Mouse (Mus musculus) heart, adult 2 months (tissue): ENCODE data around the gene Mogs. TPM values are rescaled to one million over a fixed set of nuclear protein-coding genes. Genes with fewer than 3 reads are reported as not detected.

ENCODE experiments used
- DNase-seq, 2 experiments: peaks; one replicate each; pipeline ENCODE4 v3.0.0; 2021
- H3K27ac ChIP-seq: fragments of 200-600 bp; 2 replicates; pipeline ENCODE4 v1.8.1; 2022
- H3K27me3 ChIP-seq: fragments of 200-500 bp; 2 replicates; pipeline ENCODE4 v1.6.1; 2012; ENCODE audit warnings: mild to moderate bottlenecking, low read length, inconsistent platforms, mixed read lengths; ENCODE audit not compliant: control insufficient read depth, insufficient read depth
- H3K36me3 ChIP-seq: fragments of 200-500 bp; 2 replicates; pipeline ENCODE4 v1.6.1; 2012; ENCODE audit warnings: low read length, inconsistent platforms; ENCODE audit not compliant: control insufficient read depth, insufficient read depth
- H3K4me1 ChIP-seq: fragments of 200-500 bp; 2 replicates; pipeline ENCODE4 v1.6.1; 2011; ENCODE audit warnings: low read length; ENCODE audit not compliant: control insufficient read depth, insufficient read depth
- H3K4me3 ChIP-seq: fragments of 200-600 bp; 2 replicates; pipeline ENCODE4 v1.8.1; 2022
- H3K79me2 ChIP-seq: fragments of 200-500 bp; replicated peaks from 2 replicates; pipeline ENCODE4 v1.6.1; 2012; ENCODE audit warnings: mild to moderate bottlenecking, inconsistent platforms, low read length, moderate library complexity, mixed read lengths; ENCODE audit not compliant: control insufficient read depth, insufficient read depth
- H3K9ac ChIP-seq: fragments of 200-500 bp; 2 replicates; pipeline ENCODE4 v1.6.1; 2012; ENCODE audit warnings: low read depth, mild to moderate bottlenecking, control low read depth, inconsistent platforms, low read length, mixed read lengths
- CTCF ChIP-seq: fragments of 200-600 bp; IDR thresholded peaks from 2 replicates; pipeline ENCODE4 v1.8.1; 2022; ENCODE audit warnings: antibody characterized with exemption, mild to moderate bottlenecking, moderate library complexity
- EP300 ChIP-seq: fragments of 200-500 bp; IDR thresholded peaks from 2 replicates; pipeline ENCODE4 v1.6.1; 2011; ENCODE audit warnings: low read depth, low read length, control low read depth; ENCODE audit not compliant: insufficient read depth
- POLR2A ChIP-seq: fragments of 200-500 bp; IDR thresholded peaks from 2 replicates; pipeline ENCODE4 v1.6.1; 2011; ENCODE audit warnings: mild to moderate bottlenecking, low read depth, low read length, control low read depth; ENCODE audit not compliant: insufficient read depth
- WGBS: fragments of 180-500 bp; shearing (Covaris S2); methylation state at CpG from one replicate; pipeline ENCODE4 v1.1.7; 2018; 5-methylcytosine and 5-hydroxymethylcytosine counted together
- intact Hi-C: fragments of 180-260 bp; cut with DNase I; formaldehyde crosslinking; loops from one replicate; pipeline ENCODE4 v1.15.1; 2025
- polyA plus RNA-seq: library from polyadenylated mRNA; depleted of rRNA; stranded (reverse); fragments of >200 nt; gene quantifications from 2 replicates; pipeline ENCODE4 v1.2.3, GENCODE M21; 2012
- total RNA-seq, 2 experiments: library from RNA; stranded (reverse); gene quantifications; 2 replicates each; pipeline ENCODE4 v1.2.3; 2021

Gene Mogs
- total and polyA plus RNA-seq, 3 experiments = 7.2 to 13.9 (median 9.9) TPM

DNA sequence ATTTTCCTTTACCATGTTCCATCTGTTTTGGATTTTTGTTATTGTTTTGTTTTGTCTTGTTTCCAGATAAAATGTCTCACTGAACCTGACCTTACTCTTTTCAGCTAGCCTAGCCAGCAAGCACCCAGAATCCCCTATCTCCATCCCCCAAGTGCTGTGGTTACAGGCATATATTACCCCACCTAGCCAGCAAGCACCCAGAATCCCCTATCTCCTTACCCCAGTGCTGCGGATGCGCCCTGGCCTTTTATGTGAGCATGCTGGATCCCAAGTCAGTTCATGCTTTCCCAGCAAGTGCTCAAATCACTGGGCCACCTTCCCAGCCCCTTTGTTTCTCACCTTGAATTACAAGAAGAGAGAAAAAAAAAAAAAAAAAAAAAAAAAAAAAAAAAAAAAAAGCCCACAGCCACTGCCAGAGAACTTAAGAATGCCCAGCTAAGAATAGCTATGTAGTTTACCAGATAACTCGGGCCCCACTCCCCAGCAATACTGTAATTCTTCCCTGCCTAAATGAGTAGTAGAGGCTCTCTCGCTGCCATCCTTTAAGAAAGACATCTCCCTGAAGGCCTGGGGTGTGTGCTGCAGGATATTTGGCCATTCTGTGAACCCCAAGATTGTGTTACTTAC is 3.7 kb upstream of the Mogs start:
- Histone ChIP-seq H3K4me1 (peaks cover 5% of the 10 kb centered on the region), H3K79me2 (no peaks in the 10 kb centered on the region; the same call in 1 of the 2 replicates), H3K36me3 (no peaks in the 10 kb centered on the region), H3K9ac (no peak overlapping the region), H3K27ac (no peak overlapping the region), H3K27me3 (no peaks in the 10 kb centered on the region), H3K4me3 (no peak overlapping the region)
- intact Hi-C loops = no loop called here
- no peak for TF ChIP-seq EP300
- TF ChIP-seq CTCF = no peak
- TF ChIP-seq POLR2A = no peak
- no peak for DNase-seq
- WGBS = 73% methylated on average over 4 of the region's 4 CpGs

DNA sequence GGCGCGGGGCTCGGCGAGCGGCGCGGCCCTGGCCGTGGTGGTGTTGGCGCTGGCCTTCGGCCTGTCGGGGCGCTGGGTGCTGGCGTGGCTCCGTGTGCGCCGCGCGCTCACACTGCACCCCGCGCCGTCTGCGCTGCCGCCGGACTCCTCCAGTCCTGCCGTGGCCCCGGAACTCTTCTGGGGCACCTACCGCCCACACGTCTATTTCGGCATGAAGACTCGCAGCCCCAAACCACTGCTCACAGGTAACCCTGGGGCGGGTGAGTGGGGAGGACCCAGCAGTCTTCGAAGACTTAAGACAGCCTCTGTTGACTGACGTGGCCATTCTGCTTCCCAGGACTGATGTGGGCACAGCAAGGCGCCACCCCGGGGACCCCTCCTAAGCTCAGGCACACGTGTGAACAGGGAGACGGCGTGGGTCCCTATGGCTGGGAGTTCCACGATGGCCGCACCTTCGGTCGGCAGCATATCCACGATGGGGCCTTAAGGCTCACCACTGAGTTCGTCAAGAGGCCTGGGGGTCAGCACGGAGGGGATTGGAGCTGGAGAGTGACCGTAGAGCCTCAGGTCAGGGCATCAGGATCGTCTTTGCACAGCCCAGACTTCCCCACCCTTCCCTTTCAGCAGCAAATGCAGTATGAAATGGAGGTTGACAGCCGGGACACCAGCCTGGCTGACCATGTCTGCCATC is 531 bp downstream of the Mogs start:
- no peaks in the 10 kb centered on the region for H3K36me3 ChIP-seq
- peaks cover 5% of the 10 kb centered on the region for H3K4me1 ChIP-seq
- TF ChIP-seq CTCF (no peak), POLR2A (no peak)
- no peaks in the 10 kb centered on the region for H3K27me3 ChIP-seq
- peak overlapping the region; percentile 77 for H3K9ac ChIP-seq
- H3K79me2 ChIP-seq = no peaks in the 10 kb centered on the region
- peak overlapping the region; percentile 51 for H3K27ac ChIP-seq
- intact Hi-C loops = loop anchor here (2.0 kb wide), 2 partner anchors 43 to 49 kb away; partner anchors contain the start of gene Dctn1
- H3K4me3 ChIP-seq = peak overlapping the region; percentile 90
- no peak for DNase-seq
- 1% methylated on average over 38 of the region's 48 CpGs for WGBS

DNA sequence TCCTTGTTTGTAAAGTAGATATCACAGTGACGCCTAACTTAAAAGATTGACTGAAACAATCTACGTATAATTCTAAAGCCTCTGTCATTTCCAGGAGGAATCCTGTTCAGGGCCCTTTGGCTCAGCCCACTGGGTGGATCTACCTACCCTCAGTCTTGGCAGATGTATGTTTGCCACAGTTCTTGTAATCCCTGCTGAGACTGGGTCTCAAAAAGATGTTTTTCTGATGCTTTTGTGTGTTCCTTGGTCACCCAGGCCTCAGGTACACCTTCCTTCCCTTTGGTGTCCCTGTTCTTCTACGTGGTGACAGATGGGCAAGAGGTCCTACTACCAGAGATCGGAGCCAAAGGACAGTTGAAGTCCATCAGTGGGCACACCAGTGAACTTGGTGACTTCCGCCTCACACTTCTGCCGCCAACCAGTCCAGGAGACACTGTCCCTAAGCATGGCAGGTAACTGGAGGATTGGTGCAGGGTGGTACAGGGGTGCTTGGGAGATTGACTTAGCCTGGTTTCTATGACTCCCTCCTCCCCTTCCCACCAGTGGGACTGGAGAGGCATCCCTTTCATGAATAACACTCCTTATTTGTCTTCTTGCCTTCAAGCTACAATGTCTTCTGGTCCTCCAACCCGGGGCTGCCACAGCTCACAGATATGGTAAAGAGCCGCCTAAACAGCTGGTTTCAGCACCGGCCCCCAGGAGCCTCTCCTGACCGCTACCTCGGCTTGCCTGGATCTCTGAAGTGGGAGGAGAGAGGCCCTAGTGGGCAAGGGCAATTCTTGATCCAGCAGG is 1.3 kb downstream of the Mogs start:
- TF ChIP-seq CTCF = no peak
- no peak for TF ChIP-seq EP300
- WGBS = 76% methylated on average over 11 of the region's 11 CpGs
- H3K9ac ChIP-seq = no peak overlapping the region
- H3K4me3 ChIP-seq = peak overlapping the region; percentile 90
- no peak overlapping the region for H3K27ac ChIP-seq
- no peak for DNase-seq
- H3K27me3 ChIP-seq = no peaks in the 10 kb centered on the region
- peaks cover 5% of the 10 kb centered on the region for H3K4me1 ChIP-seq
- no peaks in the 10 kb centered on the region for H3K79me2 ChIP-seq
- intact Hi-C loops = loop anchor here (2.0 kb wide), 1 partner anchor 42 kb away; no protein-coding TSS in a partner anchor
- no peaks in the 10 kb centered on the region for H3K36me3 ChIP-seq

DNA sequence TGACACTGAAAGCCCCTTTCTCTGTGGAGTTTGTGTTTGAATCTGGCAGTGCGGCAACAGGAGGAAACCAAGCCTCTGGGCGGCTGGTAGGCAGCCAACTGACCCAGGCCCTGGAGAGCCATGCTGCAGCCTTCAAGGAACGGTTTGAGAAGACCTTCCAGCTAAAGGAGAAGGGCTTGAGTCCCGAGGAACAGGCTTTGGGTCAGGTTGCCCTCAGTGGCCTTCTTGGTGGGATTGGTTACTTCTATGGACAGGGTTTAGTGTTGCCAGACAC is 1.8 kb downstream of the Mogs start:
- Histone ChIP-seq H3K27me3 (no peaks in the 10 kb centered on the region), H3K4me1 (peaks cover 5% of the 10 kb centered on the region), H3K4me3 (no peak overlapping the region), H3K9ac (no peak overlapping the region), H3K27ac (no peak overlapping the region), H3K36me3 (no peaks in the 10 kb centered on the region), H3K79me2 (no peaks in the 10 kb centered on the region)
- TF ChIP-seq EP300 (no peak), CTCF (no peak), POLR2A (no peak)
- 86% methylated on average over 4 of the region's 4 CpGs for WGBS
- no peak for DNase-seq
- intact Hi-C loops = loop anchor here (2.0 kb wide), 1 partner anchor 42 kb away; no protein-coding TSS in a partner anchor

DNA sequence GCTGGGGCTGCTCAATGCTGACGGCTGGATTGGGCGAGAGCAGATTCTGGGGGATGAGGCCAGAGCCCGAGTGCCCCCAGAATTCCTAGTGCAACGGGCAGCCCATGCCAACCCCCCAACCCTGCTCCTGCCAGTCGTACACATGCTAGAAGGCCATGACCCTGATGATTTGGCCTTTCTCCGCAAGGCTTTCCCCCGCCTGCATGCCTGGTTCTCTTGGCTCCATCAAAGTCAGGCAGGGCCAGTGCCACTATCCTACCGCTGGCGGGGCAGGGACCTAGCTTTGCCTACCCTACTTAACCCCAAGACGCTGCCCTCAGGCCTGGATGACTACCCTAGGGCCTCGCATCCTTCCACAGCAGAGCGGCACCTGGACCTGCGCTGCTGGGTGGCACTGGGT is 2.3 kb downstream of the Mogs start:
- WGBS = 92% methylated on average over 13 of the region's 13 CpGs
- H3K79me2 ChIP-seq = no peaks in the 10 kb centered on the region

DNA sequence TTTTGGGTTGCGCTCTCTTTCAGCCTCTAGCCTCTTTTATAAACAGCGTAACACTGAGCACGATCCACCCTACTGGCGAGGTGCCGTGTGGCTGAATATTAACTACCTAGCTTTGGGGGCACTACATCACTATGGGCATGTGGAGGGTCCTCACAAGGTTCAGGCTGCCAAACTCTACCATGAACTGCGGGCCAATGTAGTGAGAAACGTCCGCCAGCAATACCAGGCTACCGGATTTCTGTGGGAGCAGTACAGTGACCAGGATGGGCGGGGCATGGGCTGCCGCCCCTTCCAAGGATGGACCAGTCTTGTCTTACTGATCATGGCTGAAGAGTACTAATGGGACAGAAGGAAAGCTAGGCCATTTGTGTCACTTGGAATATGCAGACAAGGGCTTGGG is 3.1 kb downstream of the Mogs start:
- no peak for TF ChIP-seq EP300
- no peak for TF ChIP-seq CTCF
- 0 out of 2 replicates have a peak, but pooled peaks have one; percentile 15 for TF ChIP-seq POLR2A
- H3K27me3 ChIP-seq = no peaks in the 10 kb centered on the region
- no peak for DNase-seq
- no peak overlapping the region for H3K4me3 ChIP-seq
- H3K36me3 ChIP-seq = no peaks in the 10 kb centered on the region
- intact Hi-C loops = no loop called here
- H3K4me1 ChIP-seq = peaks cover 5% of the 10 kb centered on the region
- WGBS = 87% methylated on average over 11 of the region's 11 CpGs
- H3K9ac ChIP-seq = no peak overlapping the region
- H3K27ac ChIP-seq = no peak overlapping the region
- H3K79me2 ChIP-seq = no peaks in the 10 kb centered on the region

More for the DNA sequence above, 2.3 kb downstream of the Mogs start:
- no peak overlapping the region for H3K9ac ChIP-seq
- H3K27me3 ChIP-seq = no peaks in the 10 kb centered on the region
- H3K4me3 ChIP-seq = no peak overlapping the region
- no peak for DNase-seq
- TF ChIP-seq EP300 (no peak), POLR2A (no peak), CTCF (no peak)
- intact Hi-C loops = loop anchor here (2.0 kb wide), 1 partner anchor 41 kb away; no protein-coding TSS in a partner anchor
- no peaks in the 10 kb centered on the region for H3K36me3 ChIP-seq
- peaks cover 5% of the 10 kb centered on the region for H3K4me1 ChIP-seq
- no peak overlapping the region for H3K27ac ChIP-seq
